Mouse (Mus musculus): ENCODE data around the gene Dnajb8. TPM values are rescaled to one million over a fixed set of nuclear protein-coding genes. Genes with fewer than 3 reads are reported as not detected.
A peak's percentile ranks its signal among the peaks of the same experiment; 100 is the strongest.

Dnajb8 gene
- not detected for total RNA-seq (2021)
- long read RNA-seq, experiment 1, result 0 reads
- long read RNA-seq, experiment 2, result 0 reads

DNA sequence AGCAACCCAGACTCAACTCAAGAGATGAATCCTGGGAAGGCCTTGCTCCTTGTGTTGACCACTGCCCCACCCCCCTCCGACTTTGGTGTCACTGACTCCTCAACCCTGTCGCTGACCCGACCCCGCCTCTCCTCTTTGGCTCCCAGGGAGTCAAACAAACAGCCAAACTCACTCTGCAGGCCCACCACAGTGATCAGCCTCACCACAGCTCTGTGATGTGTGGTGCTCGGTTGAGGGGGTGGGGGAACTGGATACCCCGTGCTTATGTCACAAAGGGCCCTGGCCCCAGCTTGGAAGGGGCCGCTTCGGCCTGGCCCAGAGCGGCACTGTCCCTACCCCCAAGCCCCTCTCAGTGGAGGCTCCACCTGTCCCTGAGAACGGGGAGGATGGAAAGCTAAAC is at the start of gene Dnajb8:
Gene Dnajb8 (plus strand): TSS at position 301 of the 400 bp plus-strand sequence.
- DNase-seq, result no peak

DNA sequence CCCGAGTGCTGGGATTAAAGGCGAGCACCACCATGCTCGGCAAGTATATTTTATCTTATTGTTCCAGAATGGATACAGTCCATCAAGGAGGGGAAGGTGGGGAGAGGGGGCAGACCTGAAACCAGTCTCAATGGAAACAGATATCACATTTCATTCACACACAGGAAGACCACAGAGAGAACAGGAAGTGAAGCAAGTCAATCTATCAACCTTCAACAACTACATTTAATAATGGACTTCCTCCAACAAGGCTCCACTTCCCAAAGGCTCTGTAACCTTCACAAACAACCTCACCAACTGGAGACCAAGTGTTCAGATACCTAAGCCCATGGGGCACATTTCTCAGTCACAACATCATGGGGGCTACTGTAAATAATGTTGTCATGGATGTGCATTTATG is 47.9 kb upstream of the Dnajb8 start:
- no peak for DNase-seq

DNA sequence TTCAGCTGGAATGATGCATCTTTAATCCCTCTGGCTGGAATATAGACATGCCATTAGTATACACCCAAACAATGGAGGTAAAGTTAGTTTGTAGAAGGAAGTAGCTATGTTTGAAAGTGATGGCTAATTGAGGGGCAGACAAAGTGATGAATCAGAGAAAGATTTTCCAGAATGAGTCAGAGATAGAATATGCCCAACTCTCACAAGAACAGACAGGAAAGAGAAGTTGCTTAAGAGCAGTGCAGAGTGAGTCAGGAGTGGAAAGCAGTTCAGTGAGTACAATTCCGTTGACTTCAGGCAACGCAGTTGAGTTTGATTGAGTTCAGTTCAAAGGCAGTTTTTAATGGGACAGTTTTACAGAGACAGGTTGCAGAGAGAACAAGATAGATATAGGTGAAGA is 47.4 kb upstream of the Dnajb8 start:
- no peak for DNase-seq

DNA sequence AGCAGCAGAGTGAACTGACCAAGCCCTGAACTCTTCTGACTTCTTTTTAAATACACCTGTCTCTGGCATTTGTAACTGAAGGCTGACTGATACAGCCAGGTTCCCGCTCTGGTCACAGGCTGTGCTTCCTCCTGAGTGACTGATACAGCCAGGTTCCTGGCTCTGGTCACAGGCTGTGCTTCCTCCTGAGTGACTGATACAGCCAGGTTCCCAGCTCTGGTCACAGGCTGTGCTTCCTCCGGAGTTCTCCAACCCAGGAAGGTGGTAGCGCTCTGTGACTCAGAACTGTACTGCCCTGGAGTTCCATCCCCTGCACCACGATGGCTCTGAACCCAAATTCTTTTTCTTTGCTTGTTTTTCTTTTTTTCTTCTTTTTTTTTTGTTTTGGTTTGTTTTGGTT is 37.4 kb upstream of the Dnajb8 start:
- DNase-seq, result no peak

DNA sequence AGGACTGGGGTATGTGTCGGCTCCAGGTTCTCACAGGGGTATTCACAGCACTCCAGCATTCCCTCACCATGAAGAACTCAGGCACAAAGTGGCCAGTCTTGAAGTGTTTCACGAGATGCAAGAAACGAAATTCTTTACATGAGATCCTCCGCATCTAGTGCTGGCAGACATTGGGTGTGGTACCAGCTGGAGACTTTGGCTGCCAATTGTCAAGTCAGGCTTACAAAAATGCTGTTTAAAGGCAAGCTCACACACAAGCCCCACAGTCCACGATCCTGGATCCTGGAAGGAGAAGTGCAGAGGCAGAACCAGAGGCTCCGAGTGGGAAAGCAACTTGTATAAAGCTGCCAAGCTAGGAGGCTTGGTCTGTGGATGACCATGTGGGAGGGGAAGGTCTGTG is 33.9 kb upstream of the Dnajb8 start:
- no peak for DNase-seq

DNA sequence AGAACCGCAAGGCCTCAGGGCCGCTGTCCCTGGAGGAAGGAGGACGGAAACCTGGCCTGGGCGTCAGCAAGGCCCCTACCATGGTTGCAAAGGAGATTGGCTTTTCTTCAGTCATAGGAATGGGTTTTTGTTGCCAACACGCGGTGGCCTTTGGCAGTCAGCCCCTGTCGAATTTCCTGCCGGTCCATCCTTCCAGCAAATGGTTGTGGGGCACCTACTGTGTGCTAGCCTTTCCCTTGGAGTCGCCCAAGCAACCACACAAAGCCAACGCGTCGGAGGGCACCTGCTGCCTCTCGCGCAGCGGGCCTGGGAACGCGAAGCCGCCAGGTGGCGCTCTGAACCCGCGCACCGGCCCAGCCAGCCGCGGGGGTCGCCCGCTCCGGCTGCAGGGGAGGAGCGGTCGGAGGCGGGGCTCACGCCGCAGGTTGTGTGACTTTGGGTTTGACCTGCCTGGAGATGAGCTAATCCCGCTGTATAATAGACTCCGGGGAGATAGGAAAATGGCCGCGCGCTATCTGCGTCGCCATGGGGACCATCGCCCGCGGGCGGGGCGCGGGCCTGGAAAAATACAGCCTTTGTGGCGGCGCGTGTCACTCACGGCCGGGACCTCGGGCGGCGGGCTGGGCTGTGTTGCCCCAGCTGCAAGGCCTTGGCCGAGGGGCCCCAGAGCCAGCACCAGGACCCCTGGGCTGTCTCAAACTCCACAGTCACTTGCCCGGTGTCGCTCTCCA is 32.6 kb upstream of the Dnajb8 start:
- peak; percentile 83 to 86 for DNase-seq

DNA sequence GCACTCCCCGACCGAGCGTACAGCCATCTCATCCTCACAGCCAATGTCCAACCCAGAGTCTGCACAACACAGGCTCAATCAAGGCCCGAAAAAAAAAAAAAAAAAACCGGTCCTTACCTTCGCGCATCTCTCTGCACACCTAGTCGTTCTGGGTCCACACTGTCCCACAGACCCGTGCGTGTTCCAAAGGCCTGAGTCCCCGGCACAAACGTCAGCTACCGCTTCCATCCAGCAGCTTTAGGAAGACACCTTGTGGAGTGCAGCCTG is 32.1 kb upstream of the Dnajb8 start:
- no peak for DNase-seq

DNA sequence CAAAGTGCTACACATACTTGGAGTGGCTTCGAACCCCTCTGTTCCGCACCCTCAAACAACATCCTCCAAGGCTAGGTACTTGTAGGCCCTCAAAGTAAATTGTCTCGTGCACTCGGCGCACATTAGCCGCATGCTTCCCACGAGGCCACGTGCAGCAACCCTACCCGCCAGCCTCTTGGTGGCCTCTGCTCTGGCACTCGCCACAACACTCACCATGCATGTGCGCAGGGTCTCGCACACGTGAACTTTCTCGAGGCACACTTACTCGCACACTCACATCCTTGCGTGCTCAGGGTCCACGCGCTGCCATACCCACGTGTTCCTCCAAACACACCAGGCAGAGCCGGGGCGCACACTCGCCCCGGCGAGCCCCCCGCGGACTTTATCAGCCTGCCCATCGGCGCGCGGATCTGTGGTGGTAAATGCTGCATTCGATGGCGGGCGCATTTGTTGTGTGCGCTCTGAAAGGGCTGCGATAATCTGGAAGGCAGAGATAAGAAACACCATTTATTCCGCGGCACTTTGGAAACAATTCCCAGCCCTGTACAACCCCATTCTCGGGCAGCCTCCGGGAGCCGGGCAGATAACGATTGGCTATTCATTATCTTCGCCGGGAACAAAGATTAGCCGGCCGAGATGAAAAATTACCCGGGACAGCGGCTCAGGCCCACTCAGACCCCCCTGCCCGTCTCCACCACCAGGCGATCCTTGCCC is 31.6 kb upstream of the Dnajb8 start:
- no peak for DNase-seq

DNA sequence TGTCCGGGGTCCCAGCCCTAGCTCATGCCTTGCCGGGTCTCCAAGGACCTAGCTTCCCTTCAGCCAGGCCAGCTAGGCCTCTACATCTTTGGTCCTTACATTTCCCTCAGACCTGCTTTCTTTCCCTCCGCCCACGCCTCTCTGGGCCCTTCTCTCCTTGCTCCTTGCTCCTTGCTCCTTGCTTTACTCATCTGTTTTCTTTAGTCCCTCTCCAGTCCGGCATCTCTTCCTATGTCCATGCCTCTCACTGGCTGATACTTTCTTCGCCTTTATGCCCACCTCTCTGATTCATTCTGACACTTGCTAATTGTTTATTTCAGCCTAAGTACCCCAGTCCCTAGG is 31.1 kb upstream of the Dnajb8 start:
- no peak for DNase-seq

DNA sequence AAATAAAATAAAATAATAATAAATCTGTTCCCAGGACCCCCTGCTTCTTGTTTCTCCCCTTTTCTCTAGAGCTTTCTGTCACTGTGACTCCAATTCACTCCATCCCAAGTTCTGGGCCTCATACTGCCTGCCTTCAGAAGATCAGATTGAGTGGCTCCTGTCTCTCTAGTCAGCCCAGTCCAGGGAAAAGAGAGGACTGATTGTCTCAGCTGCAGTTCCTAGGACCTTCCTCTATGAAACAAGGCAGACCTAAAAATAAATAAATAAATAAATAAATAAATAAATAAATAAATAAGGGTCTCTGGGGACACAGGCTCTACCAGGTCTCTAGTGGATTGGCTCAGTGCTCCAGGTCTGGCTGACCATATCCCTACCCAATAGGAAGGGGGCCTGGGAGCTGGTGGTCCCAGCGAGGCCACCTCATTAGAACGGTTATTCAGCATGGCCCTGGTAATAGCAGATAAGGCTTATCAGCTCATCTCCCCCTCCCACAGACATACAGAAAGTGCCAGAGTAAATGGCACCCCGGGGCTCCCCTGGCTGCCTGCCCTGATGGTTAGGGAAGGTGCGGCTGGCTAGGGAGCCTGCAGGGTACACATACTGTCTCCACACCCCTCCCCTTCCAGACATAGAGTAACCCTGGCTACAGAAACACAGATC is 30.5 kb upstream of the Dnajb8 start:
- DNase-seq, result no peak

DNA sequence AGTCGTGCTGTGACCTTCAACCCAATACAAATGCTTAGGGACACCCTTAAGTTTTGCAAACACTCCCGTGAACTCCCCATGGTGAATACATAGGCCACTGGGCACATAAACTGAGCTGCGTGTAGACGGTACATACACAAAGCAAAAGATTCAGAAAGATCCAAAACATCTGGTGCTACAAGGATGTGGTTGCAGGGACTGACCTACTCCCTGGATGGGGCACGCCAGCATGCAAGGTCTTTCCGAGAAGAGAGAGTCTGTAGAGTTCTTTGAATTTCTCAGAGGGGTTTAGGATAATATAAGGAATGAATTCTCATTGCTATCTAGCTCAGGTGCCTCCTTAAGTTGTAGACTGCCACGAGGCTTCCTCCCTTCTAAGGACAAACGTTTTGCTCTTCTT is 29.3 kb upstream of the Dnajb8 start:
- DNase-seq, result no peak

DNA sequence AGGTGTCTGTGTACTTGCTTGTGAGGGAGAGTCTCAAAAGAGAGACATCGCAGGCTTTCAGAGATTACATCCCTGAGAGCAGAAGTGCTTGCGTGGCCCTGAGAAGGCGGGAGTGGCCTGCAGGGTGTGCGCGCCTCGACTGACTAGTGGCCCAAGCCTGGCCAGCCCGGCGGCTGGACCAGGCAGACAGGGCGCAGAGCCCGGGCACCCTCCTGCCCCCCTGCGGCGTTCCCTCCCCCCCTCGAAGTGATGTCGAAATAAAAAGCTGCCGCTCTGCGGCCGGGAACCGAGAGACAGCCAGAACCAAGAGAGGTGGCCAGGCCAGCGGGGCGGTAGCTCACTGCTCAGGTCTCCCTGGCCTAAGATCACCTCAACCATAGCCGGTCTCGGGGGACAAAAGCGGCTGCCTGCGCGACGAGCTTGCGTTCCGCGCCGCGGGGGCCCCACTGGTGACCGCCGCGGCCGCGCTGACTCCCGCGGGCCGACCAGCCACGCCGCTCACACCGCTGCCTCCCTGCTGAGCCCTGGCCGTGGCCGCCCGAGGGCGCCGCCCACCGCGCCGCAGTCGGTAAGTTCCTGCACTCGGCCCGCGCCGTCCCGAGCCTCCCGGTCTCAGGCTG is 28.5 kb upstream of the Dnajb8 start, which contains the start of gene Gata2:
Gene Gata2 (plus strand): TSS at position 459 of the 620 bp plus-strand sequence.
- peak; percentile 52 to 64 for DNase-seq

DNA sequence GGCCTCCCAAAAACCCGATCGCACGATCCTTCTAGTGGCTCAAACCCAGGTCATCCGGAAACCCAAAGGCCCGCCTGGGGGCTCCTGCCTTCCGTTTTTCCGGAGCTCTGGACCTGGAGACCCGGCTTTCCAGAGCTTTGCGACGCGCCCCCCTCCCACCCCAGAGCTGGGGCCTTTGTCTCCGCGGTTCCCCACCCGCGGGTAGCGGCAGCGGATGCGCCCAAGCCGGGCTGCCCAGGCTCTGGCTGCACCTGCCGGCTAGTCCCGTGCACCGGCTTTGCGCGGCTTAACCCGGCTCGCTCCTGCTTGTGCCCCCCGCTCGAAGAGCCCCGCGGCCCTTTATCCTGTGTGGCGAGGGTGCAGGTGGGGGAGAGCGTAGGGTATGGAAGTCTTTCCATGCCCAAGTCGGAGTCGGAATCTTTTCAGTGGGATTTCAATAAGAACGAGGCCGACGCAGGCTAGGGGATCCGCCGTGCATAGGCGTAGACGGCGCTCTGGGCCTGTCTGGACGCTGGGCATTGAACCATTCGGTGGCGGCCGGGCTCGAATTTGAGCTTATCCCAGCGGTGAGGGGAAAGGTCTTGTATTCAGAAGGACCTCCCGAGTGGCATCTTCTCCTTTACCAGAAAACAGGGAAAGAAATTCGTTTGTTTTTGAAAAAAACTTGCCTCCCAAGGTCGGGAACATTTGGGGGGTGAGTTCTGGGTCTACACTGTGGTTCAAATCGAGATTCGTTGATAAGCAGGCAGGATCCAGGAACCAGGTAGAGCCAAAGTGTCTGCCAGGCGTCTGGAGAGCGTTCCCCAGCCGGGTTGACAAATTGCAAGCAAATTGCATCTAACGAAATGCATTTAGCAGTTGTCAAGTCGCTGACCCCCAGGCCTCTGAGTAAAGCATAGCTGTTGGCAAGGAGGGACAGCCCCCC is 27.8 kb upstream of the Dnajb8 start:
- no peak for DNase-seq

DNA sequence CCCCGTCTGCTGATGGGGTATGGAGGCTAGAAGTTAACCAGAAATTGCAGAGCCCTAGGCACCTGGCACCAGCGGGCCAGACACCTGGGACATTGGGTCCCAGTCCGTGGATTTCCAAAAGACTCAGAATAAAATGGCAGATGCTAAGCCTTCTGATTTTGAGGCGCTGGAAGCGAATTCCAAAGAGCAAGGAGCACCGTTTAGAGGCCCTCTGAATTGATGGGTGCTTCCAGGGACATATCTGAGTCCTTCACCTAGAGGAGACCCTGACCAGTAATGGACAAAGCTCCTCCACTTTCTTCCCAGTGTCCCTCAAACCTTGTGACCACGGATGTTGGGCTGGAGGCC is 27.1 kb upstream of the Dnajb8 start:
- DNase-seq, result no peak

DNA sequence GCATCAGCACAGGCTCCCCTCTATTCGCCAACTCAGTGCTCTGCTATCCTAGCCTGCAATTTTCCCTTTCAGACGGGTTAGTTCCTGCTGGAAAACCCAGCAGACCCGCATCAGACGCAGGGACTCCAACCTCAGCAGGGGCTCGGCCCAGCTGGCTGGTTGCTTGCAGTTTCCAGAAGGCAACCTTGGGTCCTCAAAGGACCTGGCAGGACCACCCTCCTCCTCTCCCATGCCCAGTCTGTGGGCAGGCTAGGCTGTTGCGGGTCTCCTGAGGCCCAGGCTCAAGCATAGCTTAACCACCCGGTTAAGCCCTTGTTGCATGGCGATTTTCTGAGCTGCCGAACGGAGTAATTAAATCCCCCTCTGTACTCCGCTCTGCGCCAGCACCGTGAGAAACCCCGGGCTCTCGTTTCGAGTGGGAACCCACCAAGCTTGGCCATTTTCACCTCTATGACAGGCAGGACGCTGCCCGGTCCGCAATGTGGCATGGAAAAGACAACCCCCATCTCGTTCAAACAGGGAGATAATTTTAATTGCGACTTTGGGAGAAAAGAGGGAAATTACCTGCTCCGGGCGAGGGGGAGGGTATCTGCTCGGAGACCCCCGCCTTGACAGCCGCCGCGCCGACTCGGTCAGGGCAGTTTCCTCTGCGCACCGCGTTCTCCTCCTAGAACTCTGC is 25.9 kb upstream of the Dnajb8 start:
- no peak for DNase-seq

DNA sequence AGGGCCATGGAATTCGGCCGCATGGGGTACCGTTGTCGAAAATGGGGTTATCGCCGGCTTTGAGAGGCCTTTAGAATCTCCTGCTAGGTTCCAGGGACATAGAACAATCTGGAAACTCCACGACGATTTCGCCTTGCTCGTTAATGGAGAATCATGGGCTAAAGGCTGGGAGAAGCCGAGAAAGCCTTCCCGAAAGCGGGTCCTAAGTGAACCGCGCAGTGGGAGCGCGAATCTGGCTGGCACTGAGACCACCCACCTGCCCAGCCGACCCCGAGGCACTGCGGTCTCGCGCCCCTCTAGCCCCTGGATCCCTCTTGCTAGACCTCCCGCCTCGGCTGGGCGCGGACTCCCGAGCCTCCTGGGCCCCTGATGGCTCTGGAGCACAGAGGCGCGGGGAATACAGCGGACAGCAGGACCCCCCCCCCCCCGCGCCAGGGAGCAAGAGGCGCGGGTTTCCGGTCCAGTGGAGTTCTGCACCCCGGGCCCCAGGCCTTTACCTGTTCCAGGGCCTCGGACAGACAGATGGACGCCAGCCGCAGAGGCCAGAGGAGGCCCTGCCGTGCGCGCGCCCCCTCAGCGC is 25.2 kb upstream of the Dnajb8 start:
- no peak for DNase-seq

DNA sequence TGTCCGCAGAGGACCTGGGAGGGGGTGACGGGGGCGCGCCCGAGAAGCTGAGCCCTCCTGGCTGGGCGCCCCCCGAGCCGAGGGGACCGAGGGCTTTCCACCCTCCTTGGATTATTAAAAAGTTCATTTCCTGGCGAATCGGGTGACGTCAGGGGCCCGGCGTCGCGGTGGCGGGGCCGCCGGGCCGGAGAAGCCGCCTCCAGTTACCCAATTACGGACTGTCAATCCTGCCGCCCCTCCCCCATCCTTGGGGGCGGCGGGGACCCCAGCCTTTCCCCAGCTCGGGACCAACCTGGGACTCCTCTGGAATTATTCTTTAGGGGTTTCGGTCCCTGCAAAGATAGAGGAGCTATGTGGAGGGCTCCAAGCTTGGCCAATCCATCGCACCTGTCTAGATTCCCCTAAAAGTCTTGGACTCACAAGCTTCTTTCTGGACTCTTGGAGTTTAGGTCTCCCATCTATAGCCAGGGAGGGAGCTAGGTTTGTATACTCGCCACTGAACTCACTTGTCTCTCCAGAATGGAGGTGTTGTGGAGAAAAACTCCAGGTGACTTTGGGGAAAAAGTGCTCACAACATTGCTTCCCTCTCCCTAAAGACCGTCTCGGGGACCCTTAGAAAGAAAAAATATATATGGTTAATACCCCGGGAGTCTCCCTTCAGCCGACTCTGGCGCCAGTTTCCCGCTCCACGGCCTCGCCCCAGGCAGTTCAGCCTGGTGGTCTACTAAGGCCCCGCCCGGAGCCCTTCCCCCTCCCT is 24.6 kb upstream of the Dnajb8 start:
- DNase-seq, result no peak

DNA sequence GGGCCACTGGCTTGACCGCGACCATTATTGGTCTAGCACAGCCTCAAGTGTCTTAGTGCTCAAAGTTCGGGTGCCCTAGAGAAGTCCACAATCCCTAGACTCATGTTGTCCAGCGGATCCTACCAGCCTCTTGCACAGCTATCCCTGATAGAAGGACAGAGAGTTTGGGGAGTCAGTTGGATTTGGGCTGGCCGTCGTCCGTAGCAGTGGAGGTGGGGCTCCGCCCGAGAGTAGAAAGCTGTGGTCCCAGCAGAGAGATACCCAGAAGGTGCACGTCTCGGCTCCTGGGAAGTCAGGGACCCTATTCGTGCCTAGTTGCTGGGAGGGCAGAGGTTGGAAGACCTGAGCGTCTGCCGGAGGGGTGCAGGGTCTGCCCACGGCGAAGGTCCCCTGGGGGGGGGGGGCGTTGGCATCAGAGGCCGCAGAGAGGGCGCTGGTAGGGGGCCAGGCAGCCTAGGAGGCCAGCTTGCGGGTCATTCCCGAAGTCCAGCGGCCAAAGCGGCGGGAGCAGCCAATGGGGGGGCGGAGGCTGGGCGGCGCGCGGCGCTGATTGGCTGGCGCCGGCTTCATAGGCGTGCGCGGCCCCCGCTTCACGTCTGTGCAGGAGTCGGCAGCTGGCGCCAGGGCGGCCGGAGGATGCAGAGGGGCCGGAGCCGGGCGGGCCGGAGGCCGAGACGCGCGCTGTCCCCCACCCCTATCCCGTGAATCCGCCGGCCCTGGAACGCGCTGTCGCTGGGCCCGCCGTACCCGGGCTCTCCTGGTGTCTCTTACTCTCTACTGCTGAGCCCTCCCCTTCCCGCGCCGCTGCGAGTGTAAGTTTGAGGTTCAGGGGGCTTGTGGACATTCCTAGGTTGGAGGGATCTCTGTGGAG is 23.8 kb upstream of the Dnajb8 start:
- DNase-seq, result peak; percentile 92

DNA sequence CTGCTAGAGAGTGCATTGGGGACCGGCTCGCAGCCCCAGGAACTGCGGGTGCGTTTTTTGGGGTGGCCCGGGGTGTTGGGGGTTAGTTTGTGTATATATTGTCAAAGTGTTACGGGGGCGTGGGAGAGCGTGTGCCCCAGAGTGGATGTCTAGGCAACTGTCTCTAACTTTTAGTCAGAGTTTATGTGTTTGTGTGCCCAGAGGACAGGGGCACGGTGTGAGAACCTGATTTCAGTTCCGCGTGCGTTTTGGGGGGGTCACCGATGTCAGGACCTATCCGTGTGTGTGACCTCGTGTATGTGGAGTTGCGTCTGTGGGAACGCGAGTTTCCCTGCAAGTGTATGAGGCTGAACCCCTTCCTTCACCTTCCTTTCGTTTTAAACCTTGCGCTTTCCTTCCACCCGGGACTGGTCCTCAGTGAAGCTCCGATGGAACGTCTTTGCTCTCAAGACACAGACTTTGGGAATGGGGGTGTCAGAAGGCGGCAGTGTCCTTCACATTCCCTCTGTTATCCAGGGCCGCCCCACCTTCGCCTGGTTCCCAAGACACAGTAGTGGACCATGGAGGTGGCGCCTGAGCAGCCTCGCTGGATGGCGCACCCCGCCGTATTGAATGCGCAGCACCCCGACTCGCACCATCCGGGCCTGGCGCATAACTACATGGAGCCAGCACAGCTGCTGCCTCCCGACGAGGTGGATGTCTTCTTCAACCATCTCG is 22.9 kb upstream of the Dnajb8 start:
- no peak for DNase-seq
